Mouse (Mus musculus): ENCODE data around the gene Adcy6. TPM values are rescaled to one million over a fixed set of nuclear protein-coding genes. Genes with fewer than 3 reads are reported as not detected.
A peak's percentile ranks its signal among the peaks of the same experiment; 100 is the strongest.

Adcy6 gene
- total and polyA plus RNA-seq, 3 experiments: 76.0 to 77.3 TPM; not detected in 1

GRCm38 (mm10) chr15:98616362-98617175 is 6.7 kb upstream of the Adcy6 start:
- Histone ChIP-seq H3K4me1 (ENCODE audit: control insufficient read depth in 1 of 2, insufficient read depth in 2 of 2, low read length in 2 of 2) (peaks cover 0 to 13% of the 10 kb centered on the region in 2 experiments; a peak in 3 of 4 replicates), H3K27ac (ENCODE audit: control insufficient read depth, low read depth, low read length) (no peak overlapping the region), H3K27me3 (ENCODE audit: control insufficient read depth in 1 of 2, insufficient read depth in 2 of 2, low read length in 2 of 2) (peaks cover 5 to 7% of the 10 kb centered on the region in 2 experiments; a peak in 2 of 4 replicates), H3K36me3 (ENCODE audit: control insufficient read depth in 1 of 2, insufficient read depth in 2 of 2, low read length in 2 of 2) (peaks cover 0 to 3% of the 10 kb centered on the region in 2 experiments; a peak in 1 of 4 replicates), H3K79me2 (ENCODE audit: control insufficient read depth, insufficient read depth, low read length, poor library complexity) (no peaks in the 10 kb centered on the region), H3K9me3 (replicated peaks; ENCODE audit: insufficient read depth, low read length) (no peaks in the 10 kb centered on the region), H3K9ac (ENCODE audit: control insufficient read depth, low read depth, low read length, poor library complexity, severe bottlenecking) (peak overlapping the region; percentile 40), H3K4me3 (ENCODE audit: control insufficient read depth in 1 of 2, insufficient read depth in 1 of 2, low read depth in 2 of 2, low read length in 2 of 2) (peak overlapping the region; percentile 41 to 45)
- TF ChIP-seq SIN3A (IDR thresholded peaks at IDR 0.05; ENCODE audit: low read length) (0 out of 2 replicates have a peak, but pooled peaks have one; percentile 3), MXI1 (IDR thresholded peaks at IDR 0.05; ENCODE audit: low read depth, low read length) (peak; percentile 24), MAZ (IDR thresholded peaks at IDR 0.05; ENCODE audit: low read depth, low read length) (0 out of 2 replicates have a peak, but pooled peaks have one; percentile 9), BHLHE40 (IDR thresholded peaks at IDR 0.05; ENCODE audit: borderline replicate concordance, low read depth, low read length) (no peak), GATA1 (IDR thresholded peaks at IDR 0.05; ENCODE audit: low read depth, low read length) (0 out of 2 replicates have a peak, but pooled peaks have one; percentile 14), MAX (IDR thresholded peaks at IDR 0.05; ENCODE audit: low read length) (peak; percentile 64)
- DNase-seq (ENCODE audit: low read depth, low spot score): no peak

- Histone ChIP-seq H3K27ac (ENCODE audit: control insufficient read depth, low read depth, low read length) (no peak overlapping the region), H3K4me1 (ENCODE audit: control insufficient read depth in 1 of 2, insufficient read depth in 2 of 2, low read length in 2 of 2) (peaks cover 0 to 16% of the 10 kb centered on the region in 2 experiments; a peak in 3 of 4 replicates), H3K27me3 (ENCODE audit: control insufficient read depth in 1 of 2, insufficient read depth in 2 of 2, low read length in 2 of 2) (peaks cover 5 to 7% of the 10 kb centered on the region in 2 experiments; a peak in 2 of 4 replicates), H3K36me3 (ENCODE audit: control insufficient read depth in 1 of 2, insufficient read depth in 2 of 2, low read length in 2 of 2) (peaks cover 0 to 3% of the 10 kb centered on the region in 2 experiments; a peak in 1 of 4 replicates), H3K9me3 (replicated peaks; ENCODE audit: insufficient read depth, low read length) (no peaks in the 10 kb centered on the region), H3K4me3 (ENCODE audit: control insufficient read depth in 1 of 2, insufficient read depth in 1 of 2, low read depth in 2 of 2, low read length in 2 of 2) (no peak overlapping the region), H3K79me2 (ENCODE audit: control insufficient read depth, insufficient read depth, low read length, poor library complexity) (no peaks in the 10 kb centered on the region), H3K9ac (ENCODE audit: control insufficient read depth, low read depth, low read length, poor library complexity, severe bottlenecking) (no peak overlapping the region)
- no peak for DNase-seq (ENCODE audit: low read depth, low spot score)
- no peak for TF ChIP-seq TBP (IDR thresholded peaks at IDR 0.05; ENCODE audit: low read depth, low read length)
Observed at GRCm38 (mm10) chr15:98615751-98616150, 5.9 kb upstream of the Adcy6 start.

GRCm38 (mm10) chr15:98614971-98615370 is 5.1 kb upstream of the Adcy6 start:
- TF ChIP-seq BHLHE40 (IDR thresholded peaks at IDR 0.05; ENCODE audit: borderline replicate concordance, low read depth, low read length) (no peak), ZKSCAN1 (IDR thresholded peaks at IDR 0.05; ENCODE audit: low read depth, low read length) (no peak), POLR2AphosphoS2 (IDR thresholded peaks at IDR 0.05; ENCODE audit: low read length) (no peak), MXI1 (IDR thresholded peaks at IDR 0.05; ENCODE audit: low read depth, low read length) (no peak), EP300 (IDR thresholded peaks at IDR 0.05; ENCODE audit: low read depth in 1 of 2, low read length in 2 of 2) (no peak), TAL1 (IDR thresholded peaks at IDR 0.05; ENCODE audit: low read length) (no peak), RCOR1 (IDR thresholded peaks at IDR 0.05; ENCODE audit: low read depth, low read length) (no peak), ZMIZ1 (IDR thresholded peaks at IDR 0.05; ENCODE audit: low read depth, low read length) (no peak)
- Histone ChIP-seq H3K4me1 (ENCODE audit: control insufficient read depth in 1 of 2, insufficient read depth in 2 of 2, low read length in 2 of 2) (peaks cover 0 to 24% of the 10 kb centered on the region in 2 experiments), H3K4me3 (ENCODE audit: control insufficient read depth in 1 of 2, insufficient read depth in 1 of 2, low read depth in 2 of 2, low read length in 2 of 2) (no peak overlapping the region), H3K36me3 (ENCODE audit: control insufficient read depth in 1 of 2, insufficient read depth in 2 of 2, low read length in 2 of 2) (peaks cover 0 to 9% of the 10 kb centered on the region in 2 experiments; a peak in 2 of 4 replicates), H3K27me3 (ENCODE audit: control insufficient read depth in 1 of 2, insufficient read depth in 2 of 2, low read length in 2 of 2) (peaks cover 1 to 5% of the 10 kb centered on the region in 2 experiments; a peak in 2 of 4 replicates), H3K9me3 (replicated peaks; ENCODE audit: insufficient read depth, low read length) (no peaks in the 10 kb centered on the region), H3K27ac (ENCODE audit: control insufficient read depth, low read depth, low read length) (no peak overlapping the region), H3K9ac (ENCODE audit: control insufficient read depth, low read depth, low read length, poor library complexity, severe bottlenecking) (no peak overlapping the region), H3K79me2 (ENCODE audit: control insufficient read depth, insufficient read depth, low read length, poor library complexity) (peaks cover under 1% of the 10 kb centered on the region; the same call in 1 of the 2 replicates)
- no peak for DNase-seq (ENCODE audit: low read depth, low spot score)
